Mouse (Mus musculus) retina, adult 2 months (tissue): ENCODE measurements around the gene Tmem26.
"Not testable (repeated sequence)": the region's sequence is repeated elsewhere in the genome, so short reads cannot be mapped to it uniquely, and the experiment has no call there.

Experiments
- DNase-seq: peaks from one replicate; pipeline ENCODE4 v3.0.0-alpha.2; 2012; ENCODE audit warnings: low read depth, low spot score

Gene Tmem26

GRCm38 (mm10) chr10:68723568-68724360 is at the start of gene Tmem26:
Gene Tmem26 (plus strand): TSS chr10:68723646.
- no peak for DNase-seq

- no peak for DNase-seq
Measured at GRCm38 (mm10) chr10:68678678-68679077, 44.8 kb upstream of the Tmem26 start.

GRCm38 (mm10) chr10:68681233-68681632 is 42.2 kb upstream of the Tmem26 start:
- DNase-seq = no peak

GRCm38 (mm10) chr10:68685510-68685909 is 37.9 kb upstream of the Tmem26 start:
- DNase-seq = no peak

GRCm38 (mm10) chr10:68691116-68691515 is 32.3 kb upstream of the Tmem26 start:
- no peak for DNase-seq

GRCm38 (mm10) chr10:68692401-68692800 is 31.0 kb upstream of the Tmem26 start:
- no peak for DNase-seq

- no peak for DNase-seq
Measured at GRCm38 (mm10) chr10:68695760-68696336, 27.6 kb upstream of the Tmem26 start.

- no peak for DNase-seq
Measured at GRCm38 (mm10) chr10:68704268-68704667, 19.2 kb upstream of the Tmem26 start.

GRCm38 (mm10) chr10:68705471-68706036 is 17.9 kb upstream of the Tmem26 start:
- no peak for DNase-seq

- no peak for DNase-seq
Measured at GRCm38 (mm10) chr10:68707014-68707852, 16.2 kb upstream of the Tmem26 start.

- DNase-seq = no peak
Measured at GRCm38 (mm10) chr10:68712926-68713325, 10.5 kb upstream of the Tmem26 start.

GRCm38 (mm10) chr10:68714302-68714701 is 9.1 kb upstream of the Tmem26 start:
- DNase-seq = no peak

GRCm38 (mm10) chr10:68715396-68715795 is 8.1 kb upstream of the Tmem26 start:
- no peak for DNase-seq

GRCm38 (mm10) chr10:68718375-68718774 is 5.1 kb upstream of the Tmem26 start:
- no peak for DNase-seq

- DNase-seq = no peak
Measured at GRCm38 (mm10) chr10:68720887-68721400, 2.5 kb upstream of the Tmem26 start.

- DNase-seq = no peak
Measured at GRCm38 (mm10) chr10:68723015-68723414, 431 bp upstream of the Tmem26 start.

- DNase-seq = no peak
Measured at GRCm38 (mm10) chr10:68724361-68724720, 895 bp downstream of the Tmem26 start.

- DNase-seq = no peak
Measured at GRCm38 (mm10) chr10:68727464-68727863, 4.0 kb downstream of the Tmem26 start.

- no peak for DNase-seq
Measured at GRCm38 (mm10) chr10:68735621-68736020, 12.2 kb downstream of the Tmem26 start.

- DNase-seq = no peak
Measured at GRCm38 (mm10) chr10:68737391-68737790, 13.9 kb downstream of the Tmem26 start.

GRCm38 (mm10) chr10:68738981-68739380 is 15.5 kb downstream of the Tmem26 start:
- DNase-seq = not testable (repeated sequence)

- peak; percentile 8 for DNase-seq
Measured at GRCm38 (mm10) chr10:68740251-68740650, 16.8 kb downstream of the Tmem26 start.
